Mouse (Mus musculus) heart, embryonic 11.5 days (tissue): Measurements from ENCODE around the gene Arhgap25. TPM values are rescaled to one million over a fixed set of nuclear protein-coding genes. Genes with fewer than 3 reads are reported as not detected.

Experiments used
- ATAC-seq: fragments of 200-750 bp; cut with Nextera tagmentation; replicated peaks from 2 replicates; pipeline ENCODE4 v1.8.0; 2017; ENCODE audit warnings: moderate library complexity; ENCODE audit not compliant: insufficient number of reproducible peaks, low FRiP score, low TSS enrichment
- H3K27ac ChIP-seq: fragments of 300-500 bp; sonication (generic); 2 replicates; pipeline ENCODE4 v1.5.1; 2014; ENCODE audit warnings: mild to moderate bottlenecking, low read depth, low read length
- H3K27me3 ChIP-seq: fragments of 300-500 bp; sonication (generic); 2 replicates; pipeline ENCODE4 v1.6.1; 2014; ENCODE audit warnings: mild to moderate bottlenecking, low read length, mixed read lengths; ENCODE audit not compliant: control insufficient read depth, insufficient read depth
- H3K36me3 ChIP-seq: fragments of 300-500 bp; sonication (generic); 2 replicates; pipeline ENCODE4 v1.6.1; 2014; ENCODE audit warnings: mild to moderate bottlenecking, low read length, moderate library complexity, mixed read lengths; ENCODE audit not compliant: control insufficient read depth, insufficient read depth
- H3K4me1 ChIP-seq: fragments of 300-500 bp; sonication (generic); 2 replicates; pipeline ENCODE4 v1.6.1; 2014; ENCODE audit warnings: low read length; ENCODE audit not compliant: control insufficient read depth, insufficient read depth
- H3K4me2 ChIP-seq: fragments of 300-500 bp; sonication (generic); 2 replicates; pipeline ENCODE4 v1.6.1; 2014; ENCODE audit warnings: mild to moderate bottlenecking, moderate library complexity
- H3K4me3 ChIP-seq: fragments of 300-500 bp; sonication (generic); 2 replicates; pipeline ENCODE4 v1.5.1; 2014; ENCODE audit warnings: low read depth, low read length
- H3K9ac ChIP-seq: fragments of 300-500 bp; sonication (generic); 2 replicates; pipeline ENCODE4 v1.6.1; 2014; ENCODE audit warnings: mild to moderate bottlenecking, low read depth, low read length, moderate library complexity
- H3K9me3 ChIP-seq: fragments of 300-500 bp; sonication (generic); replicated peaks from 2 replicates; pipeline ENCODE4 v1.6.1; 2016; ENCODE audit warnings: low read length; ENCODE audit not compliant: control insufficient read depth
- WGBS: fragments of 180-500 bp; shearing (Covaris S2); extraction: QIAGEN DNeasy Blood & Tissue Kit; methylation state at CpG from one replicate; pipeline ENCODE4 v1.1.7; 2014; ENCODE audit not compliant: insufficient replicate concordance; 5-methylcytosine and 5-hydroxymethylcytosine counted together
- polyA plus RNA-seq: library from polyadenylated mRNA; unstranded; fragments of >200 nt; fragmentation: Nextera tagmentation; extraction: Ambion mirVana; gene quantifications from 2 replicates; pipeline ENCODE4 v1.2.1, GENCODE M21; 2014

Arhgap25 gene
- polyA plus RNA-seq, 1 experiment from 2014 or later, result 1.6 TPM

- H3K27me3 ChIP-seq, result no peaks in the 10 kb centered on the region
- ATAC-seq, result no peak
- no peak overlapping the region for H3K9ac ChIP-seq
- H3K4me3 ChIP-seq, result no peak overlapping the region
- WGBS, result 71% methylated on average over 5 of the region's 5 CpGs
- H3K4me2 ChIP-seq, result no peak overlapping the region
- no peaks in the 10 kb centered on the region for H3K4me1 ChIP-seq
- no peaks in the 10 kb centered on the region for H3K36me3 ChIP-seq
- no peak overlapping the region for H3K27ac ChIP-seq
- H3K9me3 ChIP-seq, result no peaks in the 10 kb centered on the region
Measured at GRCm38 (mm10) chr6:87565166-87565565, 32.1 kb upstream of the Arhgap25 start.

- no peaks in the 10 kb centered on the region for H3K9me3 ChIP-seq
- no peak overlapping the region for H3K4me3 ChIP-seq
- H3K36me3 ChIP-seq, result no peaks in the 10 kb centered on the region
- H3K27ac ChIP-seq, result no peak overlapping the region
- ATAC-seq, result no peak
- no peak overlapping the region for H3K4me2 ChIP-seq
- H3K9ac ChIP-seq, result no peak overlapping the region
- WGBS, result 83% methylated on average over 4 of the region's 4 CpGs
- no peaks in the 10 kb centered on the region for H3K4me1 ChIP-seq
- H3K27me3 ChIP-seq, result no peaks in the 10 kb centered on the region
Measured at GRCm38 (mm10) chr6:87564356-87564755, 31.3 kb upstream of the Arhgap25 start.

- Histone ChIP-seq H3K36me3 (no peaks in the 10 kb centered on the region), H3K9me3 (no peaks in the 10 kb centered on the region), H3K4me1 (no peaks in the 10 kb centered on the region), H3K9ac (no peak overlapping the region), H3K4me3 (no peak overlapping the region), H3K27ac (no peak overlapping the region), H3K4me2 (no peak overlapping the region), H3K27me3 (no peaks in the 10 kb centered on the region)
- ATAC-seq, result no peak
- 72% methylated on average over 3 of the region's 3 CpGs for WGBS
Measured at GRCm38 (mm10) chr6:87553724-87554123, 20.7 kb upstream of the Arhgap25 start.

GRCm38 (mm10) chr6:87552054-87552807 lies 19.2 kb upstream of the Arhgap25 start:
- WGBS, result 40% methylated on average over 7 of the region's 7 CpGs
- no peaks in the 10 kb centered on the region for H3K4me1 ChIP-seq
- H3K27me3 ChIP-seq, result no peaks in the 10 kb centered on the region
- H3K36me3 ChIP-seq, result no peaks in the 10 kb centered on the region
- no peaks in the 10 kb centered on the region for H3K9me3 ChIP-seq
- H3K4me2 ChIP-seq, result no peak overlapping the region
- no peak for ATAC-seq
- H3K4me3 ChIP-seq, result no peak overlapping the region
- H3K9ac ChIP-seq, result no peak overlapping the region
- H3K27ac ChIP-seq, result no peak overlapping the region

GRCm38 (mm10) chr6:87547836-87548235 lies 14.8 kb upstream of the Arhgap25 start:
- Histone ChIP-seq H3K27ac (no peak overlapping the region), H3K27me3 (no peaks in the 10 kb centered on the region), H3K36me3 (no peaks in the 10 kb centered on the region), H3K9ac (no peak overlapping the region), H3K4me3 (no peak overlapping the region), H3K9me3 (peaks cover 5% of the 10 kb centered on the region; the same call in 1 of the 2 replicates), H3K4me2 (no peak overlapping the region), H3K4me1 (no peaks in the 10 kb centered on the region)
- no peak for ATAC-seq
- WGBS, result 79% methylated on average over 7 of the region's 7 CpGs

- no peak for ATAC-seq
- no peak overlapping the region for H3K4me2 ChIP-seq
Measured at GRCm38 (mm10) chr6:87547431-87547830, 14.4 kb upstream of the Arhgap25 start.

GRCm38 (mm10) chr6:87545331-87546217 lies 12.5 kb upstream of the Arhgap25 start:
- no peak for ATAC-seq
- Histone ChIP-seq H3K36me3 (no peaks in the 10 kb centered on the region), H3K4me3 (no peak overlapping the region), H3K9me3 (peaks cover 5% of the 10 kb centered on the region; the same call in 1 of the 2 replicates), H3K27me3 (no peaks in the 10 kb centered on the region), H3K27ac (no peak overlapping the region), H3K4me2 (no peak overlapping the region), H3K9ac (no peak overlapping the region), H3K4me1 (peaks cover 5% of the 10 kb centered on the region)
- 61% methylated on average over 1 of the region's 1 CpGs for whole genome bisulfite sequencing

More at GRCm38 (mm10) chr6:87547431-87547830, 14.4 kb upstream of the Arhgap25 start:
- Histone ChIP-seq H3K27ac (no peak overlapping the region), H3K4me1 (no peaks in the 10 kb centered on the region), H3K9me3 (peaks cover 5% of the 10 kb centered on the region; the same call in 1 of the 2 replicates), H3K9ac (no peak overlapping the region), H3K4me3 (no peak overlapping the region), H3K27me3 (no peaks in the 10 kb centered on the region), H3K36me3 (no peaks in the 10 kb centered on the region)
- 71% methylated on average over 4 of the region's 4 CpGs for WGBS

- no peak for ATAC-seq
- Histone ChIP-seq H3K27ac (no peak overlapping the region), H3K4me1 (peaks cover 5% of the 10 kb centered on the region), H3K9ac (no peak overlapping the region), H3K4me3 (no peak overlapping the region), H3K27me3 (0 out of 2 replicates have a peak, but pooled peaks cover 2% of the 10 kb centered on the region), H3K9me3 (peaks cover 5% of the 10 kb centered on the region; the same call in 1 of the 2 replicates), H3K4me2 (no peak overlapping the region), H3K36me3 (no peaks in the 10 kb centered on the region)
- WGBS, result 25% methylated on average over 9 of the region's 9 CpGs
Measured at GRCm38 (mm10) chr6:87542027-87542426, 9.0 kb upstream of the Arhgap25 start.
